Mouse (Mus musculus) gastrocnemius, postnatal 25 days (tissue): ENCODE measurements around the gene Olfr117. TPM values are rescaled to one million over a fixed set of nuclear protein-coding genes. Genes with fewer than 3 reads are reported as not detected.
"Not testable (repeated sequence)": the region's sequence is repeated elsewhere in the genome, so short reads cannot be mapped to it uniquely, and the experiment has no call there.

Experiments used
- DNase-seq: peaks from one replicate; pipeline ENCODE4 v3.0.0; 2022
- long read RNA-seq, 2 experiments: library from polyadenylated mRNA; stranded (forward); transcript quantifications; one replicate each; pipeline ENCODE4 v2.0.0; 2021
- total RNA-seq, 2 experiments: library from RNA; stranded (reverse); gene quantifications; 1 replicate in 1 of 2; 2 replicates in 1 of 2; pipeline ENCODE4 v1.2.3; 2021

The Olfr117 gene
- total RNA-seq, result not detected
- long read RNA-seq, experiment 1, result 0 reads
- long read RNA-seq, experiment 2, result 0 reads

GRCm38 (mm10) chr17:37663682-37664081 is at the start of gene Olfr117:
Olfr117 (minus strand) TSS chr17:37663782.
- no peak for DNase-seq

- not testable (repeated sequence) for DNase-seq
These were observed 32.7 kb upstream of the Olfr117 start, which contains the start of gene Olfr119 for GRCm38 (mm10) chr17:37696264-37696663. Olfr119 (plus strand) TSS chr17:37696564.

DNA sequence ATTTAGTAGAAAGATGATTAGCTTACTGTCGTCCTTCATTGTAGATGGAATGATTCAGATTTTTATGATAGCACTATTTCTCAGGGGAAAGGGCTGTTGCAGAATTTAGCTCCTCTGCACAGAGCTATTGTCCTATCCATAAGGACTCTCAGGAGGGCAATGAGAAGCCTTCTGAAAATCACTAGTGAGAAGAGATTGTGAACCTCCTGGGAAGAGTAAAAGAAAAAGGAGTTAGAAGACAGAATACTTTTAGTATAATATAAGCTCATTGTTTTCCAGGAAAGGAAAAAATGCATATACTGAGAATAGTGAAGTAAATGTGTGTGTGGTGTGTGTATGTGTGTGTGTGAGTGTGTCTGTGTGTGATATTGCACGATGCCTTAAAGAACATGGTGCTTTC is 3.1 kb upstream of the Olfr117 start, which contains the start of gene Olfr118:
TSS of gene Olfr118 (plus strand) at position 301 of the 400 bp plus-strand sequence.
- no peak for DNase-seq

DNA sequence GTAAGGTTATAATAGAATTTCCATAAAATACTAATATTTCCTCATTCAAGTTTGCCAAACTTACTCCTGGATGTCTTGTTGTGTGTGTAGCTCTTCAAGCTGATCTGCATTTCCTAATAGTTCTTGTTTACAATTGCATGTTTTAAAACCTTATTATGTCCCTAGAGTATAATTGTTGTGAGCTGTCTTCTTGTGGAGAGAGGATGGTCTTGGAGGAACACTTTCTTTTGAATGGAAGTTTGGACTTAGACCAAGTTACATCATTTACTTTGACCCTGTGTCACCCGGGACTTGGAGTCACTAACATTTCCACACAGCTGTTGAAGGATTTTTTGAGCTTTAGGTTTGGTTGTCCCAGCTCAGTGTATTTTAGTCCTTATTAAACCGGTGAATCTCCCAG is 36.6 kb downstream of the Olfr117 start, which contains the start of the genes Olfr115 and Olfr116:
TSS of gene Olfr115 (minus strand) at position 101 of the 400 bp plus-strand sequence.
TSS of gene Olfr116 (minus strand) at position 191 of the 400 bp plus-strand sequence.
- no peak for DNase-seq

Other genes starting within 250 kb of the Olfr117 start
- not detected for gene Olfr108, start 218.3 kb downstream of the Olfr117 start, total RNA-seq
- gene Olfr109, start 204.9 kb downstream of the Olfr117 start, total RNA-seq, result not detected
- gene H2-M2, start 180.2 kb downstream of the Olfr117 start, total RNA-seq, result not detected
- gene Olfr110, start 171.3 kb downstream of the Olfr117 start, total RNA-seq, result not detected
- not detected for gene Olfr111, start 155.8 kb downstream of the Olfr117 start, total RNA-seq
- gene Olfr112, start 94.3 kb downstream of the Olfr117 start, total RNA-seq, result not detected
- gene Olfr113, start 86.1 kb downstream of the Olfr117 start, total RNA-seq, result not detected
- not detected for gene Olfr114, start 71.0 kb downstream of the Olfr117 start, total RNA-seq
- not detected for gene Olfr115, start 36.7 kb downstream of the Olfr117 start, total RNA-seq
- not detected for gene Olfr116, start 36.6 kb downstream of the Olfr117 start, total RNA-seq
- not detected for gene Olfr118, start 3.2 kb upstream of the Olfr117 start, total RNA-seq
- not detected for gene Olfr119, start 32.8 kb upstream of the Olfr117 start, total RNA-seq
- not detected for gene Olfr120, start 58.0 kb upstream of the Olfr117 start, total RNA-seq
- gene Olfr121, start 85.1 kb upstream of the Olfr117 start, total RNA-seq, result not detected
- not detected for gene Olfr122, start 104.8 kb upstream of the Olfr117 start, total RNA-seq
- not detected for gene Olfr123, start 129.7 kb upstream of the Olfr117 start, total RNA-seq
- gene Olfr124, start 136.1 kb upstream of the Olfr117 start, total RNA-seq, result not detected
- not detected for gene Olfr125, start 169.2 kb upstream of the Olfr117 start, total RNA-seq
- not detected for gene Olfr126, start 183.7 kb upstream of the Olfr117 start, total RNA-seq
- gene Olfr127, start 236.7 kb upstream of the Olfr117 start, total RNA-seq, result not detected